Mouse (Mus musculus): ENCODE measurements around the gene H2al1f. TPM values are rescaled to one million over a fixed set of nuclear protein-coding genes. Genes with fewer than 3 reads are reported as not detected.
"Not testable (repeated sequence)": the region's sequence is repeated elsewhere in the genome, so short reads cannot be mapped to it uniquely, and the experiment has no call there.

The H2al1f gene
- not detected for total RNA-seq (2022)

DNA sequence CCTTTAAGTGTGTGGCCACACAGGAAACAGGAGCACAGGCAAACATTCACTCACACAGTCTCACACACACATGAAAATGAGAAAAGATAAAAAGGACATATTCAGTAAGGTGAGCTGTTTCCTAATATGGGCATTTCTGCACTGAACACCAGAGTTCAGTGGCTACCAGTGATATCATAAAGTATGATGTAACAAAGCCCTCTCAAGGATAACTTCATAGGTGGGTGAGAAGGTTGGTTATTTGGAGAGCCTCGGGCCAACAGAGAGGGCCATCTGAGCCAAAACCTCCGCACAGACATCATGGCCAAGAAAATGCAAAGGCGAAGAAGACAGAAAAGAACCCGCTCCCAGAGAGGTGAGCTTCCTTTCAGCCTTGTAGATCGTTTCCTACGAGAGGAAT lies at the start of gene H2al1f:
Gene H2al1f, plus strand, starts transcription at position 301 of the 400 bp plus-strand sequence.
- not testable (repeated sequence) for DNase-seq (ENCODE audit: low spot score)

DNA sequence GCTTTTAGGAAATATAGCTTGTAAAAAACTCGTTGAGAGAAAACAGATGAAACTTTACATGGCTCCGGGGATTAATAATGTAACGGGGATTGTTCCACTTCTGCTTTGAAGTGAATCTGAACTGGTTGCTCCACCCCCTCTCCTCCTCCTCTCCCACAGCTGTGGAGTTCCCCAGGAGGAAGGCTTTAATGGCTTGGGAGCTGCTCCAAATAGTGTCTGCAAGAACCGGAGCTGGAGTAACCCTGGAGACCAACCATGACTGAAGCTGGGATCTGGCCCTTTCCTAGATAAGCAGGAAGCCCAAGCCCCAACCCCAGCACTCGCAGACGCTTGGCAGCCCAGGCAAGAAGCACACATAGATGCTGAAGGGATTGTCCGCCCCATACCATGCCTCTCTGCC lies 47.2 kb upstream of the H2al1f start:
- DNase-seq (ENCODE audit: low spot score) = peak; percentile 29

DNA sequence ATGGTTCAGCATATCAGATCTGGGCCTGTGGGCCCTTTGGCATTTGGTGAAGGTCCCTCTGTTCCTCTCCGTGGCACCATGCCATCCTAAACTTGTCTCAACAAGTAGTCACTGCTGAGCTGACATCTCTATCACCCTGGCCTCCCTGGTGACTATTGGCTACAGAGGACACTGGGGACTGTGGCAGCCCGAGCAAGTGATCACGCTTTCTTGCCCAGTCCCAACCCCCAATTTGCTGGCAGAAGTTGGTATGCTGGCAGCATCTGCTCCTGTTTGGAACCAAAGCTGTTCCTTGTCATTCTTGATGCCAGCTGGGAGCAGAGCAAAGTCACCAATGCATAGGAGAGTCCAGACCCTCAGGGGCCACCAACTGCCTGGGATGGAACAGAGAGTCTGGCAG lies 45.9 kb upstream of the H2al1f start:
- DNase-seq (ENCODE audit: low spot score) = no peak

DNA sequence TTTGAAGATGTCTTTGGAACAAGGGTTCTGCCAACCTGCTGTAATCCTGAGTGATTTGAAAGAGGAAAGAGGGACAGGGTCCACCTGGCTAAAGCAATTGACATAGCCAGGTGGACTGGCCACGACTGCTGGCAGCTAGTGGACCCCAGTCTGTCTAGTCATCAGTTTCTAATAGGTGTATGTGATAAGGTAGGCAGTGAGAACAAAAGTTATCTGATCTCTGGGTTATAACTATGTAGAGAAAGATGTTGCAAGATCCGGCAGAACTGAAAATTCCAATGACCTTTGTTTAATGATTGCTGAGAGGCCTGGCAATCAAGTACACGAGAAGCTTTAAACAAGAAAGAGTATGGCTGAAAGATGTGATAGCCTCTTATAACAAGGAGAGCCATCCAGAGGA lies 41.8 kb upstream of the H2al1f start:
- no peak for DNase-seq (ENCODE audit: low spot score)

DNA sequence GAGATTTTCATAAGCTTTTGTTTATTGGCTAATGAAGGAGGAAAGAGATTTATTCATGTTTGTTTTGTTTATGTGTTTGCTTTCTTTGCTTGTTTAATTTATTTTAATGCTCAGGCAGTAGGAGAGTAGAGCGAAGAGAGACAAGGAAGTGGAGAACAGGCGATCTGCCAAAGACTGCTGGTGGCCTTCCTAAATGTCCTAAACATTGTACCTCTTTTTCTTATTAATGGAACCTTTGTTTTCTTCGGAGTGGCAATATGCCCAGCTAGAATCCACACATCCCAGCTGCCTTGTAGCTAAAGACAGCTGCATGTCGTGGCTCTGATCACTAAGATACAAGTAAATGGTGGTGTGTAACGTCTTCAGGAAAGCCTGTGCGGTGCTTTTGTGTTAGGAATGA lies 37.9 kb upstream of the H2al1f start:
- DNase-seq (ENCODE audit: low spot score) = no peak

DNA sequence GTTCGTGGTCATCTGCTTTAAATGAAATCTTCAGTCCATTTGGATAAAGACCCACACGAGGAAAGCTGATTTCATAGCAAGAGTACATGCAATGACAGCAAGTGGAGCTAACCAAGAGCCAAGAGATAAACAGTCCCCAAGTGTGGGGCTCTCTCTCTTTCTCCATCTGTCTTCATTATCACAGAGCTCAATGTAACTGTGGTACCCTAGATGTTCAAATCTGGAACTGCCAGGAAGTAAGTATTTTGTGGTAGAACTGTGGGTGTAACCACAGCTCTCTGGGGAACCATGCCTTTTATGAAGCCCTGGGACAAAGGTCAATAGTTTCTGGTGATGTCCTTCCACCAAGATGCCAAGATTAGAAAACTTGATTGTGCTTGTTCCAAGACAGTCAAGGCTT lies 34.2 kb upstream of the H2al1f start:
- no peak for DNase-seq (ENCODE audit: low spot score)

DNA sequence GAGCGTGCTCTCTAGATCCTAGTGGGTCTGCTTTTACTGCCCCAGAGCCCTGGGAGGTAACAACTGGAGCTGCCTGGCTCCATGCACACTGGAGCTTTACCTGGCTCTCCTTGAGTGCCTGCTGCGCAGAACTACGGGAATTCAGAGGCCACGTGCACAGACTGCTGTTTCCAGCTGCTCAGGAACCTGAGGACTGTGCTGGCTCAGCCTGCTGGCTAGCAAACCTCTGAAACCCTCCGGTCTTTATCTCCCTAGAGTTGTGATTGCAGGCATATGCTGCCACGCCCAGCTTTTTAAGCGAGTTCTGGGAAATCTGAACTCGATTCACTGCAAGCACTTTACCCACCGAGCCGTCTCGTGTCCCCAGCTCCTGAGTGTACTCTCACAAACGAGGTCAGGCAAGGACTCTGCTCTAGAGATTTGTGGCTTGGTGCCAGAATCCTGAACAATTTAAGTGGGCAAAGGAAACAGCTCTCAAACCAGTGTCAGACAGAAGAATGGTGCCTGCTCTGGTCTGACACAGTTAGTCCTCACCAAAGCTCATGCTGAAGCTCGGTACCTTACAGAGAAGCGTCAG lies 26.6 kb upstream of the H2al1f start:
- peak; percentile 7 for DNase-seq (ENCODE audit: low spot score)

DNA sequence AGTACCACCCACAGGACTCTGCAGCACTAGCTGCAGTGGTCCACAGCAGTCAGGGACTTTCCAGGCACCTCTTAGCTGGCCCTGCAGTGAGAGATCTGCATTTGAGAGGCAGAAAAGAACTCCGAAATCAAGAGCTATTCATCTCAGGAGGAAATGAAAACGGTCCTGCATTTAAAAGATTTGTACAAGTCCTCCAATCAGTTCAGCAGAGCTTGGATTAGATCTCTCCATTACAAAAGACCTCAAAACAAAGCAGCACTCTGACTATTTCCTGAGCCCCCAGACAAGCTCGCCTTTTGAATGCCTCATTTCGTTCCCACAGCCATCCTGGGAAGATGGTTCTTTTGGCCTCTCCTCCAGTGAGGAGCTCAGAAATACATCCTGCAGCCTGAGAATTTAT lies 25.7 kb upstream of the H2al1f start:
- DNase-seq (ENCODE audit: low spot score) = no peak

DNA sequence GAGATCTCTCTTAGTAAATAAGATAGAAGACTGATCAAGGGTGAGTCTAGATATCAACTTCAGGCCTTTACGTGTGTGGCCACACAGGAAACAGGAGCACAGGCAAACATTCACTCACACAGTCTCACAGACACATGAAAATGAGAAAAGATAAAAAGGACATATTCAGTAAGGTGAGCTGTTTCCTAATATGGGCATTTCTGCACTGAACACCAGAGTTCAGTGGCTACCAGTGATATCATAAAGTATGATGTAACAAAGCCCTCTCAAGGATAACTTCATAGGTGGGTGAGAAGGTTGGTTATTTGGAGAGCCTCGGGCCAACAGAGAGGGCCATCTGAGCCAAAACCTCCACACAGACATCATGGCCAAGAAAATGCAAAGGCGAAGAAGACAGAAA lies 16.0 kb upstream of the H2al1f start, which contains the start of gene H2al1a:
Gene H2al1a, plus strand, starts transcription at position 301 of the 400 bp plus-strand sequence.
- not testable (repeated sequence) for DNase-seq (ENCODE audit: low spot score)

DNA sequence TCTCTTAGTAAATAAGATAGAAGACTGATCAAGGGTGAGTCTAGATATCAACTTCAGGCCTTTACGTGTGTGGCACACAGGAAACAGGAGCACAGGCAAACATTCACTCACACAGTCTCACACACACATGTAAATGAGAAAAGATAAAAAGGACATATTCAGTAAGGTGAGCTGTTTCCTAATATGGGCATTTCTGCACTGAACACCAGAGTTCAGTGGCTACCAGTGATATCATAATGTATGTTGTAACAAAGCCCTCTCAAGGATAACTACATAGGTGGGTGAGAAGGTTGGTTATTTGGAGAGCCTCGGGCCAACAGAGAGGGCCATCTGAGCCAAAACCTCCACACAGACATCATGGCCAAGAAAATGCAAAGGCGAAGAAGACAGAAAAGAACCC lies 12.8 kb upstream of the H2al1f start, which contains the start of gene H2al1b:
Gene H2al1b, plus strand, starts transcription at position 301 of the 400 bp plus-strand sequence.
- not testable (repeated sequence) for DNase-seq (ENCODE audit: low spot score)

DNA sequence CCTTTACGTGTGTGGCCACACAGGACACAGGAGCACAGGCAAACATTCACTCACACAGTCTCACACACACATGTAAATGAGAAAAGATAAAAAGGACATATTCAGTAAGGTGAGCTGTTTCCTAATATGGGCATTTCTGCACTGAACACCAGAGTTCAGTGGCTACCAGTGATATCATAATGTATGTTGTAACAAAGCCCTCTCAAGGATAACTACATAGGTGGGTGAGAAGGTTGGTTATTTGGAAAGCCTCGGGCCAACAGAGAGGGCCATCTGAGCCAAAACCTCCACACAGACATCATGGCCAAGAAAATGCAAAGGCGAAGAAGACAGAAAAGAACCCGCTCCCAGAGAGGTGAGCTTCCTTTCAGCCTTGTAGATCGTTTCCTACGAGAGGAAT lies 9.6 kb upstream of the H2al1f start, which contains the start of gene H2al1c:
Gene H2al1c, plus strand, starts transcription at position 301 of the 400 bp plus-strand sequence.
- DNase-seq (ENCODE audit: low spot score) = not testable (repeated sequence)

DNA sequence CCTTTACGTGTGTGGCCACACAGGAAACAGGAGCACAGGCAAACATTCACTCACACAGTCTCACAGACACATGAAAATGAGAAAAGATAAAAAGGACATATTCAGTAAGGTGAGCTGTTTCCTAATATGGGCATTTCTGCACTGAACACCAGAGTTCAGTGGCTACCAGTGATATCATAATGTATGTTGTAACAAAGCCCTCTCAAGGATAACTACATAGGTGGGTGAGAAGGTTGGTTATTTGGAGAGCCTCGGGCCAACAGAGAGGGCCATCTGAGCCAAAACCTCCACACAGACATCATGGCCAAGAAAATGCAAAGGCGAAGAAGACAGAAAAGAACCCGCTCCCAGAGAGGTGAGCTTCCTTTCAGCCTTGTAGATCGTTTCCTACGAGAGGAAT lies 6.4 kb upstream of the H2al1f start, which contains the start of gene H2al1d:
Gene H2al1d, plus strand, starts transcription at position 301 of the 400 bp plus-strand sequence.
- not testable (repeated sequence) for DNase-seq (ENCODE audit: low spot score)

DNA sequence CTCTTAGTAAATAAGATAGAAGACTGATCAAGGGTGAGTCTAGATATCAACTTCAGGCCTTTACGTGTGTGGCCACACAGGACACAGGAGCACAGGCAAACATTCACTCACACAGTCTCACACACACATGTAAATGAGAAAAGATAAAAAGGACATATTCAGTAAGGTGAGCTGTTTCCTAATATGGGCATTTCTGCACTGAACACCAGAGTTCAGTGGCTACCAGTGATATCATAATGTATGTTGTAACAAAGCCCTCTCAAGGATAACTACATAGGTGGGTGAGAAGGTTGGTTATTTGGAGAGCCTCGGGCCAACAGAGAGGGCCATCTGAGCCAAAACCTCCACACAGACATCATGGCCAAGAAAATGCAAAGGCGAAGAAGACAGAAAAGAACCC lies 3.3 kb upstream of the H2al1f start, which contains the start of gene H2al1e:
Gene H2al1e, plus strand, starts transcription at position 301 of the 400 bp plus-strand sequence.
- DNase-seq (ENCODE audit: low spot score) = not testable (repeated sequence)

DNA sequence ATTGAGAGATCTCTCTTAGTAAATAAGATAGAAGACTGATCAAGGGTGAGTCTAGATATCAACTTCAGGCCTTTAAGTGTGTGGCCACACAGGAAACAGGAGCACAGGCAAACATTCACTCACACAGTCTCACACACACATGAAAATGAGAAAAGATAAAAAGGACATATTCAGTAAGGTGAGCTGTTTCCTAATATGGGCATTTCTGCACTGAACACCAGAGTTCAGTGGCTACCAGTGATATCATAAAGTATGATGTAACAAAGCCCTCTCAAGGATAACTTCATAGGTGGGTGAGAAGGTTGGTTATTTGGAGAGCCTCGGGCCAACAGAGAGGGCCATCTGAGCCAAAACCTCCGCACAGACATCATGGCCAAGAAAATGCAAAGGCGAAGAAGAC lies 3.0 kb downstream of the H2al1f start, which contains the start of gene H2al1g:
Gene H2al1g, plus strand, starts transcription at position 301 of the 400 bp plus-strand sequence.
- not testable (repeated sequence) for DNase-seq (ENCODE audit: low spot score)

DNA sequence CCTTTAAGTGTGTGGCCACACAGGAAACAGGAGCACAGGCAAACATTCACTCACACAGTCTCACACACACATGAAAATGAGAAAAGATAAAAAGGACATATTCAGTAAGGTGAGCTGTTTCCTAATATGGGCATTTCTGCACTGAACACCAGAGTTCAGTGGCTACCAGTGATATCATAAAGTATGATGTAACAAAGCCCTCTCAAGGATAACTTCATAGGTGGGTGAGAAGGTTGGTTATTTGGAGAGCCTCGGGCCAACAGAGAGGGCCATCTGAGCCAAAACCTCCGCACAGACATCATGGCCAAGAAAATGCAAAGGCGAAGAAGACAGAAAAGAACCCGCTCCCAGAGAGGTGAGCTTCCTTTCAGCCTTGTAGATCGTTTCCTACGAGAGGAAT lies 6.2 kb downstream of the H2al1f start, which contains the start of gene H2al1h:
Gene H2al1h, plus strand, starts transcription at position 301 of the 400 bp plus-strand sequence.
- not testable (repeated sequence) for DNase-seq (ENCODE audit: low spot score)

DNA sequence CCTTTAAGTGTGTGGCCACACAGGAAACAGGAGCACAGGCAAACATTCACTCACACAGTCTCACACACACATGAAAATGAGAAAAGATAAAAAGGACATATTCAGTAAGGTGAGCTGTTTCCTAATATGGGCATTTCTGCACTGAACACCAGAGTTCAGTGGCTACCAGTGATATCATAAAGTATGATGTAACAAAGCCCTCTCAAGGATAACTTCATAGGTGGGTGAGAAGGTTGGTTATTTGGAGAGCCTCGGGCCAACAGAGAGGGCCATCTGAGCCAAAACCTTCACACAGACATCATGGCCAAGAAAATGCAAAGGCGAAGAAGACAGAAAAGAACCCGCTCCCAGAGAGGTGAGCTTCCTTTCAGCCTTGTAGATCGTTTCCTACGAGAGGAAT lies 9.4 kb downstream of the H2al1f start, which contains the start of gene H2al1i:
Gene H2al1i, plus strand, starts transcription at position 301 of the 400 bp plus-strand sequence.
- DNase-seq (ENCODE audit: low spot score) = not testable (repeated sequence)

DNA sequence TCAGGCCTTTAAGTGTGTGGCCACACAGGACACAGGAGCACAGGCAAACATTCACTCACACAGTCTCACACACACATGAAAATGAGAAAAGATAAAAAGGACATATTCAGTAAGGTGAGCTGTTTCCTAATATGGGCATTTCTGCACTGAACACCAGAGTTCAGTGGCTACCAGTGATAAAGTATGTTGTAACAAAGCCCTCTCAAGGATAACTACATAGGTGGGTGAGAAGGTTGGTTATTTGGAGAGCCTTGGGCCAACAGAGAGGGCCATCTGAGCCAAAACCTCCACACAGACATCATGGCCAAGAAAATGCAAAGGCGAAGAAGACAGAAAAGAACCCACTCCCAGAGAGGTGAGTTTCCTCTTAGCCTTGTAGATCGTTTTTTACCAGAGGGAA lies 12.6 kb downstream of the H2al1f start, which contains the start of gene H2al1j:
Gene H2al1j, plus strand, starts transcription at position 301 of the 400 bp plus-strand sequence.
- DNase-seq (ENCODE audit: low spot score) = not testable (repeated sequence)

DNA sequence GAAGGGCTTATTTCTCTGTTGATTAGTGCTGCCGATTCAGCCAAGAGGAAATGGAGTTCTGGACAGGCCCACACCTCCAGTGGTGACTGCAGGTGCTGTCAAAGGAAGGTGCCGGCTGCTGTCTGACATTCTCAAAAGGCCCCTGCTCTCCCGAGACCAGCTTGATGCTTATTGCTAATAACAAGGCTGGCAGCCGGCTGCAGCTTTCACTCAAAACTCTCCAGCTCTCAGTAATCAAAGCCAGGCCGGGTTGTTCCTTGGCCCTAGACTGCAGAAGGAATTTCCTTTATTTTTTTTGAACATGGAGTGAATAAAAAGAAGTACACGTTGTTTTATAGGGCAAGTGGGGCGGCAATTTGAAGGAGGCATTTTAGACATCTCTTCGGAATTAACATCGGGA lies 30.8 kb downstream of the H2al1f start:
- no peak for DNase-seq (ENCODE audit: low spot score)

DNA sequence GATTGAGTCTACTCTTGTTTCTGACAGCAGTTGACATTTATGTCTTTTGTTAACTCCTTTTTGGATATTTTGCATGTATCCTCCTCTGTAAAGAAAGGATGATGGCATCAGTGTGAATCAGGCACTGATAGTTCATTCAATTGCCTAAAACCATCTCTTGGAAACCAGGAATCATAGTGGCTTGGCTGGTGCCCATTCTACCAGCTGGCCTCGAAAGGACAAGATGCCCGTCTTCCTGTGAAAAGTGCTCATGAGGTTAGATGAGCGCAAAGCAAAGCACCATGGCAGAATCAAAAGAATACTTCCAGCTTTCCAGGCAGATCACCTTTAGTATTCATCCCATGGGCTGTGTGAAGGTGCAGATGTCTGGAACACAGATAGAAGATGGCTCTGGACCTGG lies 31.8 kb downstream of the H2al1f start:
- no peak for DNase-seq (ENCODE audit: low spot score)

DNA sequence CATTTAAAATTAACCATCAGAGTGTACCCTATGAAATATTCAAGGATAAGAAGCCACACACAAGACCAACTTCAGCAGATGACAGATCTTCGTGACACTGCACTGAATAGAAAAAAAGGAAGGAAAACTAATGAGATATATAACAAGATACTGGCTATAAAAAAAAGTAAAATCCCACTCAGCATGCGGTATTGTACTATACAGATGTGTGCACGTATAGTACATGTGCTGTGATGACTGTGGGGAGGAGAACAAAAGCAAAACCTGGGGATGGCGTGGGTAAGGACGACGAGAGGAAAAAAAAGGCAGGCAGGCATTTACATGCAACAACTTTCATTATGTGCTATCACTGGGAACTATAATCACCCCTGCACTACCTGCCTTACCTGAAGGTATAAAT lies 45.9 kb downstream of the H2al1f start:
- no peak for DNase-seq (ENCODE audit: low spot score)

DNA sequence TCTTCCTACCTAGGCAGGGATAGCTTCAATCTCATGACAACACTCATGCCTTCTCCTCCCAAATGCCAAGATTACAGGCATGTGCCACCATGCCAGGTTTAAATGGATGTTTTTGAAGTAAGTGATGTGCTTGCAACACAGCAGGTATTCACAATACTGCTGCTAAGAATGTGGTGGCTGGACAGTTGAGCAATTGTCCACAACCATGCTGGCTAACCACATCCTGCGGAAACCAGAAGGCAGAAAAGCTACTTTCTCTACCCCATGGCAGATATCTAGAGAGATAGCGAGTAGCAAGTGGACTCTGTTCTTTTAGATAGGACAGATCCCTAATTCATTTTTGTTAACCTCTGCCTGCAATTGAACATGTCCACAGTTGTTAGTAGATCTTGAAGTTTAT lies 46.3 kb downstream of the H2al1f start:
- DNase-seq (ENCODE audit: low spot score) = no peak

DNA sequence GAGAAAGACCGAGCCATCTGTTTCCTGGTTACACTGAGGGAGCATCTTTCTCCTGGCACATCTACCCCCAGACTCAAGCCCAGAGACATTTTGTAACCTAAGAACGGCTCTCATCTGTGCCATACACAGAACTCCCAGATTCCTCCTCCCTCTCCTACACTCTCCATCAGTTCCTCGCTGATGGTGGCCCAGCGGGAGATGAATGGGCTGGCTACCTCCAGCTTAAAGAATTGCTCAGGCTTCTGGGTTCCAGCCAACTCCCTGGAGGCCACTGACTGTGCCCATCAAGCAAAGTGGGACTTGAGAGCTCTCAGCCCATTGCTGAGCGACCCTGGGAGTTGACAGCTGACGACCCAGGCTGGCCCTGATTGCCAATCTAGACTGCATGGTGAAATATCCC lies 48.9 kb downstream of the H2al1f start:
- DNase-seq (ENCODE audit: low spot score) = no peak

Data from heart, adult 8-10 months (tissue).